Mouse (Mus musculus) bone marrow, adult 2 months (tissue): ENCODE measurements around the gene 2010109A12Rik.

Experiments used
- CTCF ChIP-seq: fragments of 200-500 bp; IDR thresholded peaks from 2 replicates; pipeline ENCODE4 v1.5.1; 2011; ENCODE audit warnings: low read length, control low read depth; ENCODE audit not compliant: control insufficient read depth, insufficient read depth
- POLR2A ChIP-seq: fragments of 200-500 bp; IDR thresholded peaks from 2 replicates; pipeline ENCODE4 v1.6.1; 2011; ENCODE audit warnings: low read depth, mild to moderate bottlenecking, control low read depth, low read length, borderline replicate concordance; ENCODE audit not compliant: control insufficient read depth

DNA sequence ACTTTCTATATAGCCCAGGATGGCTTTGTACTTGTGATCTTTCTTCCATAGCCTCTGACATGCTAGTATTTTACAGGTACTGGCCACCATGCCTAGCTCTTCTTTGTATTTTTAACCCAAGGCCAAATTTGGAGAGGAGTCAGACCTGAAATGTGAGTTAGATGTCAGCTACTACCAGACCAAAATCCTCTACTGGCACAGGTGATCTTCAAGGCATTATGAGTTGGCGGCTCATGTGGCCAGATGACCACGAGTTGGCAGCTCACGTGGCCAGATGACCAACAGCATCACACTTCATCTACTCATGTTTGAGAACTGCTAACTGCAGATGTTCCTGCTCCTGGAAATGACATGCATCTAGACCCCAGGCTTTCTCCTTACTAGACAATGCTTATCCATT lies 12.1 kb downstream of the 2010109A12Rik start:
- TF ChIP-seq CTCF (no peak), POLR2A (no peak)
